Mouse (Mus musculus) G1E (cell line): Measurements from ENCODE around the gene Pgrmc2.

Experiments used
- CTCF ChIP-seq: IDR thresholded peaks from 2 replicates; pipeline ENCODE4 v1.5.1; 2012; ENCODE audit warnings: low read depth, low read length, inconsistent platforms, mixed read lengths
- GATA1 ChIP-seq: IDR thresholded peaks from 2 replicates; pipeline ENCODE4 v1.6.1; 2012; ENCODE audit warnings: borderline replicate concordance, low read length, inconsistent platforms, mixed read lengths
- GATA2 ChIP-seq: IDR thresholded peaks from 2 replicates; pipeline ENCODE4 v1.6.1; 2012; ENCODE audit warnings: low read depth, low read length, inconsistent platforms, borderline replicate concordance
- POLR2AphosphoS5 ChIP-seq: IDR thresholded peaks from 2 replicates; pipeline ENCODE4 v1.6.1; 2012; ENCODE audit warnings: low read depth, low read length, inconsistent platforms; ENCODE audit not compliant: insufficient replicate concordance
- TAL1 ChIP-seq: conservative IDR thresholded peaks from 2 replicates; pipeline ENCODE4 v1.6.1; 2012; ENCODE audit warnings: low read depth, low read length, inconsistent platforms, mixed read lengths

DNA sequence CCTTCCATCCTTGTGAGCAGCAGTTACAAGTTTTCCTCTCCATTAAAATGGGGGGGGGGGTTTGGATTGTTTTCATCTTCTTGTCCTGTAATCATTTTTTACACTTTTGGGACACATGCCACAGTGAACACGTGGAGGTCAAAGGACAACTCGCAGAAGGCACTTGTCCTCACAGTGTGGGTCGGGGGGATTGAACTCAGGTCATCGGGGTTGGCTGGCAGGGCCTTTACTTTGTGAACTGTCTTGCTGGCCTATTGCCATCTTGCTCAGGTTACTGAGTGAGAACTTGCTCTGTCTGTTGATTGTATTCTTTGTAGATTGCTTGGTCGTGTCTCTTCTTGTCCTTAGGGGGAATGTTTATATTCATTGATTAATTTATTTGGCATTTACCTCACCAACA, 41.6 kb downstream of the Pgrmc2 start:
- no peak for TF ChIP-seq GATA2
- no peak for TF ChIP-seq CTCF
- TF ChIP-seq TAL1 = no peak
- TF ChIP-seq POLR2AphosphoS5 = no peak
- no peak for TF ChIP-seq GATA1
